Mouse (Mus musculus): ENCODE results near the gene Mark2. TPM values are rescaled to one million over a fixed set of nuclear protein-coding genes. Genes with fewer than 3 reads are reported as not detected.

Mark2 gene
- polyA plus RNA-seq, 1 experiment from 2014 or later = 40.8 TPM

DNA sequence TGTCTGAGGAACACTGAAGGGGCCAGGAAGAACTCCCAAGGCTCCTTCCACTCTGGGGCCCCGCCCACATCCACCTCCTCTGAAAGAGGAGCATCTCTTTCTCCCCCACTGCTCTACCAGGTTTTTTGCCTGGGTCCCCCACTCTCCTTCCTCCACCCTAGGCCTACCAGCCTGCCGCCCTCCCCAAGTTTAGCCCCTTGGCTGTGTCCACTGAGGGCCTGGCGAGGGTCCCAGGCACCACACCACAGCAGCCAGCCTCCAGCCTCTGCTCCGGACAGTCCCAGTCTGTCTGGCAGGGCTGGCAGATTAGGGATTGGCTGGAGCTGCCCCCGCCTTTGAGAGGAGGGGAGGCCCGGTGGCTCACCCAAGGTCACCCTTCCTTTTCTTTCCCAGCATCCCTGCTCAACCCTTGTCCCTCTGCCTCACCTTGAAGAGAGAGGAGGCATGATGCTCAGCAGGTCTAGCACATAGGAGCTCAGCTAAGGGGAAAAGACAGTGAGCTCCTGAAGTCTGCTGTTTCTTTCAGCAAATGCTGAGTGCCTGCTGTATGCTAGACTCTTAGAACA, 76.8 kb downstream of the Mark2 start:
- H3K4me2 ChIP-seq = peak overlapping the region; percentile 27
- WGBS = 22% methylated on average over 6 of the region's 6 CpGs
- H3K4me1 ChIP-seq (replicated peaks) = peaks cover 47% of the 10 kb centered on the region

DNA sequence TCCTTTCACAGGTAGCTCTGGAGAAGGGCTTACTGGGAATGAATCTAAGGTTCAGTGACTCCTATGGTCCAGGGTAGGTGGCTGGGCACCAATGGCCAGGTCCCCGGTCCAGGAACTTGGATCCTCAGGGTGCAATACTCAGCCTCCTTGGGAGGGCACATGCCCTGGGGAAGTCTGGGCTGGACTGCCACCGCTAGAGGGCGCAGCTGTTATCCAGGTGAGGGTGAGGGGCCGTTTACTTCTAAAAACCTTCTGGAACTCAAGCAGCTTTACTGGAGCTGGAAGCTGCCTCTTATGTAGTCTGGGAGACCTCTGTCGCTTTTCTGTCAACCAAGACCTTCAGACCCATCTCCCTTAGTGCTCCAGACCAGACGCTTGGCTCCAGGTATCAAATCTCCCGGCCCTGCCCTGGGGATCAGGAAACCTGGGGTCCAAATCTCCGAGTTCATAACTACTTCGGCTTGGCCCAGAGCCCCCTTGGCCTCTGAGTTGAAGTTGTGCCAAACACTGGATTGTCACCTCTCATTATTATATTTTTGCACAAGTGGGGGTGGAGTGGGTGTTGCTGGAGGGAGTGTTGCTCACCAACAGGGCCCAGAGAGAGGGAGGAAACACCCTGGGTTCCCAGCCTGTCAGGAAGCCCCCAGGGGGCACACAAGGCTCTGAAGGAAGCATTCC, 77.4 kb downstream of the Mark2 start:
- ATAC-seq (ENCODE audit: insufficient number of reproducible peaks, low FRiP score) = no peak
- Histone ChIP-seq H3K4me1 (replicated peaks) (peaks cover 41% of the 10 kb centered on the region), H3K27ac (ENCODE audit: poor library complexity, severe bottlenecking) (peak overlapping the region; percentile 94), H3K4me2 (peak overlapping the region; percentile 27), H3K36me3 (no peaks in the 10 kb centered on the region), H3K27me3 (replicated peaks) (no peaks in the 10 kb centered on the region), H3K9me3 (replicated peaks) (peaks cover 5% of the 10 kb centered on the region; the same call in 1 of the 2 replicates), H3K9ac (peak overlapping the region; percentile 51), H3K4me3 (no peak overlapping the region)
- WGBS = 12% methylated on average over 9 of the region's 9 CpGs

More for the DNA sequence above, 76.8 kb downstream of the Mark2 start:
- H3K36me3 ChIP-seq = no peaks in the 10 kb centered on the region
- ATAC-seq (ENCODE audit: insufficient number of reproducible peaks, low FRiP score) = no peak
- peak overlapping the region; percentile 94 for H3K27ac ChIP-seq (ENCODE audit: poor library complexity, severe bottlenecking)
- no peaks in the 10 kb centered on the region for H3K27me3 ChIP-seq (replicated peaks)
- H3K4me3 ChIP-seq = no peak overlapping the region
- H3K9ac ChIP-seq = peak overlapping the region; percentile 93
- peaks cover 5% of the 10 kb centered on the region; the same call in 1 of the 2 replicates for H3K9me3 ChIP-seq (replicated peaks)

GRCm38 (mm10) chr19:7262592-7262991, 79.1 kb downstream of the Mark2 start:
- H3K4me1 ChIP-seq (replicated peaks) = peaks cover 35% of the 10 kb centered on the region
- no peak for ATAC-seq (ENCODE audit: insufficient number of reproducible peaks, low FRiP score)
- WGBS = 78% methylated on average over 1 of the region's 1 CpGs

GRCm38 (mm10) chr19:7261964-7262363, 79.7 kb downstream of the Mark2 start:
- no peak for ATAC-seq (ENCODE audit: insufficient number of reproducible peaks, low FRiP score)
- WGBS = 83% methylated on average over 3 of the region's 3 CpGs
- Histone ChIP-seq H3K4me1 (replicated peaks) (peaks cover 29% of the 10 kb centered on the region), H3K9ac (no peak overlapping the region), H3K27me3 (replicated peaks) (no peaks in the 10 kb centered on the region), H3K27ac (ENCODE audit: poor library complexity, severe bottlenecking) (no peak overlapping the region), H3K4me2 (no peak overlapping the region), H3K4me3 (no peak overlapping the region), H3K36me3 (no peaks in the 10 kb centered on the region), H3K9me3 (replicated peaks) (peaks cover 5% of the 10 kb centered on the region; the same call in 1 of the 2 replicates)

More at GRCm38 (mm10) chr19:7262592-7262991, 79.1 kb downstream of the Mark2 start:
- Histone ChIP-seq H3K9me3 (replicated peaks) (peaks cover 5% of the 10 kb centered on the region; the same call in 1 of the 2 replicates), H3K36me3 (no peaks in the 10 kb centered on the region), H3K4me2 (no peak overlapping the region), H3K27me3 (replicated peaks) (no peaks in the 10 kb centered on the region), H3K4me3 (no peak overlapping the region), H3K27ac (ENCODE audit: poor library complexity, severe bottlenecking) (no peak overlapping the region), H3K9ac (no peak overlapping the region)

DNA sequence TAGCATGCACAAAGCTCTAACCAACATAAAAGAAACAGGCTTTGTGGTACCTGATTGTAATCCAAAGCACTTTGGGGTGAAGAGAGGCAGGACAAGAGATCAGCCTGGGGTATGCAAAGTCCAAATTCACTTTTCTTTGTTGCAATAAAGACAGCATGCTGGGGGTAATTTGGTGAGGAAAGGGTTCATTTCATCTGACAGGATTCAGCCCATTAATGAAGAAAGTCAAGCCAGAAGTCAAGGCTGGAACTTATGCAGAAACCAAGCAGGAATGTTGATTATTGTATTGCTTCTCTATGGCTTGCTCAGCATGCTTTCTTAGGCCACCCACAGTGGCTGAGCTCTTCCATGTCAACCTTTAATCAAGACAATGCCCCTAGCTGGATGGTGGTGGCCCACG, 80.2 kb downstream of the Mark2 start:
- no peak overlapping the region for H3K4me3 ChIP-seq
- H3K9ac ChIP-seq = no peak overlapping the region
- peaks cover 24% of the 10 kb centered on the region for H3K4me1 ChIP-seq (replicated peaks)
- 82% methylated on average over 1 of the region's 1 CpGs for WGBS
- H3K4me2 ChIP-seq = no peak overlapping the region
- no peaks in the 10 kb centered on the region for H3K27me3 ChIP-seq (replicated peaks)
- H3K27ac ChIP-seq (ENCODE audit: poor library complexity, severe bottlenecking) = no peak overlapping the region
- ATAC-seq (ENCODE audit: insufficient number of reproducible peaks, low FRiP score) = no peak
- peaks cover 5% of the 10 kb centered on the region; the same call in 1 of the 2 replicates for H3K9me3 ChIP-seq (replicated peaks)
- no peaks in the 10 kb centered on the region for H3K36me3 ChIP-seq

DNA sequence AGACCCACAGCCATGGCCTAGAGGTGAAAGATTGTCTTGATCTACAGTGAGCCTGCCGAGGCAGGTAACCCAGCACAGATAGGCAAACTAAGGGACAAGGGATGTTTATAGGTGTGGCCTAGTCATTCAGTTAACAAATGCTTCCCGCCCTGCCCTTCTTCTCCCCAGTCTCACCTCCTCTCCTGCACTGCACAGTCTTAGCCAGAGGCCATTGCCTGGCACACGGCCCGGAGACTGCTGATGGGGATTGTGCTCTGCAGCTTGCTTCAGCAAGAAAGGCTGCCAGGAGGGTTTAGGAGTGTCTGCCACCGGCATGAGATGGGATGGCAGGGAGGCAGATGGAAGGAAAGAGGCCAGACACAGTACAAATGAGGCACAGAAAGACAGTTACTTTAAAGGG, 83.8 kb downstream of the Mark2 start:
- 77% methylated on average over 5 of the region's 5 CpGs for WGBS
- ATAC-seq (ENCODE audit: insufficient number of reproducible peaks, low FRiP score) = no peak
- peaks cover 5% of the 10 kb centered on the region; the same call in 1 of the 2 replicates for H3K9me3 ChIP-seq (replicated peaks)

DNA sequence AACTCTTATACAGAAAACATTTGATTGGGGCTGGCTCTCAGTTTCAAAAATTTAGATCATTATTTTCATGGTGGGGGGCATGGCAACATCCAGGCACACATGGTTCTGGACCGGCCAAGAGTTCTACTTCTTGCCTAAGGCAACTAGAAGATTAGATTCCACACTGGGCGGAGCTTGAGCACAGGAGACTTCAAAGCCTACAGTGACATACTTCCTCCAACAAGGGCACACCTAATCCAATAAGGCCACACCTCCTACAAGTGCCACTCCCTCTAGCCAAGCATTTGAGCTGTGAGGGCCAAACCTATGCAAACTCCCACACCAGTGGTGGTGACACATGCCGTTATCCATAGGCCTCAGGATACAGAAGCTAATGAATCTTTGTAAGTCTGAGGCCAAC, 95.6 kb downstream of the Mark2 start:
- H3K36me3 ChIP-seq = no peaks in the 10 kb centered on the region
- no peaks in the 10 kb centered on the region for H3K27me3 ChIP-seq (replicated peaks)
- H3K9ac ChIP-seq = no peak overlapping the region
- no peak overlapping the region for H3K27ac ChIP-seq (ENCODE audit: poor library complexity, severe bottlenecking)
- 0 out of 2 replicates have a peak, but pooled peaks cover 2% of the 10 kb centered on the region for H3K4me1 ChIP-seq (replicated peaks)
- H3K4me2 ChIP-seq = no peak overlapping the region
- 64% methylated on average over 3 of the region's 3 CpGs for WGBS
- no peak overlapping the region for H3K4me3 ChIP-seq
- no peak for ATAC-seq (ENCODE audit: insufficient number of reproducible peaks, low FRiP score)
- no peaks in the 10 kb centered on the region for H3K9me3 ChIP-seq (replicated peaks)

More for the DNA sequence above, 83.8 kb downstream of the Mark2 start:
- Histone ChIP-seq H3K4me1 (replicated peaks) (no peaks in the 10 kb centered on the region), H3K27me3 (replicated peaks) (no peaks in the 10 kb centered on the region), H3K36me3 (no peaks in the 10 kb centered on the region), H3K4me3 (no peak overlapping the region), H3K4me2 (no peak overlapping the region), H3K9ac (no peak overlapping the region), H3K27ac (ENCODE audit: poor library complexity, severe bottlenecking) (no peak overlapping the region)

GRCm38 (mm10) chr19:7240782-7241690, 100.6 kb downstream of the Mark2 start, which contains the start of gene Naa40:
TSS of gene Naa40 (minus strand) at chr19:7241183.
- peak within 1 kb of the TSS; percentile 92 for H3K9ac ChIP-seq
- H3K4me3 ChIP-seq = peak within 1 kb of the TSS; percentile 88
- H3K27ac ChIP-seq (ENCODE audit: poor library complexity, severe bottlenecking) = peak within 1 kb of the TSS; percentile 89
- H3K9me3 ChIP-seq (replicated peaks) = 0 out of 2 replicates have a peak, but pooled peaks cover 1% of the 10 kb centered on the region
- no peaks in the 10 kb centered on the region for H3K27me3 ChIP-seq (replicated peaks)
- WGBS = under 1% methylated on average over 79 of the region's 80 CpGs
- peaks cover 11% of the 10 kb centered on the region for H3K4me1 ChIP-seq (replicated peaks)
- H3K36me3 ChIP-seq = peaks cover 27% of the 10 kb centered on the region
- H3K4me2 ChIP-seq = peak within 1 kb of the TSS; percentile 86
- peak; percentile 94 for ATAC-seq (ENCODE audit: insufficient number of reproducible peaks, low FRiP score)

DNA sequence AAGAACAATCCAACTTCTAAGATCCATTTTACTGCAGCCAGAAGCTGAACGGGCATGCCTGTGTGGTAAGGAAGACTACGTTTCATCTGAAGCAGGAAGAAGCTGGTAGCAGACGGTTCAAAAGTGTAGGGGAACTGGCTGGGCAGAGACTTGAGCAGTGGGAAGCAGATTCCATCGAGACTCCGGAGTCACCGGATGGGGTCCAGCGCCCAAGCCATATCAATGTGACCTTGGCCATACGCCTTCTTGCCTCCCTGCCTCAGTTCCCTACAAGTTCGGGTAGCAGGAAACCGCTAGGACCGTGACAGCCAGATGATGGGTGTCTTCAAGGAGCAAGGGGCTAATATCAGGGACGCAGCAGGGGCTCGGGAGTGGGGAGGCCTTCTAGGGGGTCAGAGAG, 101.4 kb downstream of the Mark2 start:
- H3K27me3 ChIP-seq (replicated peaks) = no peaks in the 10 kb centered on the region
- peak overlapping the region; percentile 89 for H3K27ac ChIP-seq (ENCODE audit: poor library complexity, severe bottlenecking)
- 0 out of 2 replicates have a peak, but pooled peaks cover 7% of the 10 kb centered on the region for H3K9me3 ChIP-seq (replicated peaks)
- H3K9ac ChIP-seq = peak overlapping the region; percentile 92
- peak overlapping the region; percentile 86 for H3K4me2 ChIP-seq
- peak overlapping the region; percentile 88 for H3K4me3 ChIP-seq
- WGBS = 3% methylated on average over 13 of the region's 13 CpGs
- peaks cover 33% of the 10 kb centered on the region for H3K36me3 ChIP-seq
- H3K4me1 ChIP-seq (replicated peaks) = peaks cover 11% of the 10 kb centered on the region
- ATAC-seq (ENCODE audit: insufficient number of reproducible peaks, low FRiP score) = no peak; the same call in 1 of the 2 replicates

GRCm38 (mm10) chr19:7239574-7239973, 102.1 kb downstream of the Mark2 start:
- no peak for ATAC-seq (ENCODE audit: insufficient number of reproducible peaks, low FRiP score)
- H3K9me3 ChIP-seq (replicated peaks) = 0 out of 2 replicates have a peak, but pooled peaks cover 7% of the 10 kb centered on the region
- peak overlapping the region; percentile 88 for H3K4me3 ChIP-seq
- H3K27me3 ChIP-seq (replicated peaks) = no peaks in the 10 kb centered on the region
- peak overlapping the region; percentile 86 for H3K4me2 ChIP-seq
- H3K27ac ChIP-seq (ENCODE audit: poor library complexity, severe bottlenecking) = no peak overlapping the region
- WGBS = 85% methylated on average over 3 of the region's 3 CpGs
- H3K9ac ChIP-seq = peak overlapping the region; percentile 92
- peaks cover 11% of the 10 kb centered on the region for H3K4me1 ChIP-seq (replicated peaks)
- H3K36me3 ChIP-seq = peaks cover 38% of the 10 kb centered on the region

Data from heart, embryonic 12.5 days (tissue).